Mouse (Mus musculus): ENCODE data around the gene Mvb12b. TPM values are rescaled to one million over a fixed set of nuclear protein-coding genes. Genes with fewer than 3 reads are reported as not detected.

The Mvb12b gene
- polyA plus RNA-seq, 1 experiment: 8.9 TPM

GRCm38 (mm10) chr2:33754980-33755632 is 132.6 kb downstream of the Mvb12b start:
- Histone ChIP-seq H3K4me1 (ENCODE audit: control insufficient read depth) (no peaks in the 10 kb centered on the region), H3K9me3 (ENCODE audit: control insufficient read depth, low read length) (no peaks in the 10 kb centered on the region), H3K27me3 (ENCODE audit: control insufficient read depth) (no peaks in the 10 kb centered on the region), H3K36me3 (ENCODE audit: control insufficient read depth) (peaks cover 9% of the 10 kb centered on the region), H3K4me3 (replicated peaks) (no peak overlapping the region)
- TF ChIP-seq TAL1 (IDR thresholded peaks at IDR 0.05; ENCODE audit: low read length) (no peak), GATA1 (IDR thresholded peaks at IDR 0.05; ENCODE audit: low read length) (no peak)

GRCm38 (mm10) chr2:33754317-33754633 is 133.5 kb downstream of the Mvb12b start:
- no peaks in the 10 kb centered on the region for H3K4me1 ChIP-seq (ENCODE audit: control insufficient read depth)
- H3K9me3 ChIP-seq (ENCODE audit: control insufficient read depth, low read length): no peaks in the 10 kb centered on the region
- H3K36me3 ChIP-seq (ENCODE audit: control insufficient read depth): peaks cover 15% of the 10 kb centered on the region
- no peaks in the 10 kb centered on the region for H3K27me3 ChIP-seq (ENCODE audit: control insufficient read depth)
- TF ChIP-seq GATA1 (IDR thresholded peaks at IDR 0.05; ENCODE audit: low read length): no peak
- TF ChIP-seq TAL1 (IDR thresholded peaks at IDR 0.05; ENCODE audit: low read length): no peak
- H3K4me3 ChIP-seq (replicated peaks): no peak overlapping the region

GRCm38 (mm10) chr2:33753630-33754316 is 134.0 kb downstream of the Mvb12b start:
- H3K27me3 ChIP-seq (ENCODE audit: control insufficient read depth): no peaks in the 10 kb centered on the region
- no peaks in the 10 kb centered on the region for H3K4me1 ChIP-seq (ENCODE audit: control insufficient read depth)
- no peak for TF ChIP-seq TAL1 (IDR thresholded peaks at IDR 0.05; ENCODE audit: low read length)
- no peak for TF ChIP-seq GATA1 (IDR thresholded peaks at IDR 0.05; ENCODE audit: low read length)
- H3K4me3 ChIP-seq (replicated peaks): no peak overlapping the region
- H3K36me3 ChIP-seq (ENCODE audit: control insufficient read depth): peaks cover 20% of the 10 kb centered on the region
- H3K9me3 ChIP-seq (ENCODE audit: control insufficient read depth, low read length): no peaks in the 10 kb centered on the region

- Histone ChIP-seq H3K27me3 (ENCODE audit: control insufficient read depth) (no peaks in the 10 kb centered on the region), H3K4me3 (replicated peaks) (no peak overlapping the region), H3K4me1 (ENCODE audit: control insufficient read depth) (no peaks in the 10 kb centered on the region), H3K9me3 (ENCODE audit: control insufficient read depth, low read length) (no peaks in the 10 kb centered on the region), H3K36me3 (ENCODE audit: control insufficient read depth) (peaks cover 20% of the 10 kb centered on the region)
- TF ChIP-seq TAL1 (IDR thresholded peaks at IDR 0.05; ENCODE audit: low read length) (no peak), GATA1 (IDR thresholded peaks at IDR 0.05; ENCODE audit: low read length) (no peak)
Observed at GRCm38 (mm10) chr2:33750611-33751010, 137.1 kb downstream of the Mvb12b start.

GRCm38 (mm10) chr2:33746471-33746870 is 141.3 kb downstream of the Mvb12b start:
- H3K4me3 ChIP-seq (replicated peaks): no peak overlapping the region
- TF ChIP-seq TAL1 (IDR thresholded peaks at IDR 0.05; ENCODE audit: low read length): no peak
- no peak for TF ChIP-seq GATA1 (IDR thresholded peaks at IDR 0.05; ENCODE audit: low read length)
- H3K36me3 ChIP-seq (ENCODE audit: control insufficient read depth): peaks cover 15% of the 10 kb centered on the region

GRCm38 (mm10) chr2:33745724-33746123 is 142.0 kb downstream of the Mvb12b start:
- no peak for TF ChIP-seq TAL1 (IDR thresholded peaks at IDR 0.05; ENCODE audit: low read length)
- no peak for TF ChIP-seq GATA1 (IDR thresholded peaks at IDR 0.05; ENCODE audit: low read length)
- Histone ChIP-seq H3K4me3 (replicated peaks) (no peak overlapping the region), H3K27me3 (ENCODE audit: control insufficient read depth) (no peaks in the 10 kb centered on the region), H3K36me3 (ENCODE audit: control insufficient read depth) (peaks cover 15% of the 10 kb centered on the region), H3K4me1 (ENCODE audit: control insufficient read depth) (no peaks in the 10 kb centered on the region), H3K9me3 (ENCODE audit: control insufficient read depth, low read length) (no peaks in the 10 kb centered on the region)

More at GRCm38 (mm10) chr2:33746471-33746870, 141.3 kb downstream of the Mvb12b start:
- H3K9me3 ChIP-seq (ENCODE audit: control insufficient read depth, low read length): no peaks in the 10 kb centered on the region
- H3K4me1 ChIP-seq (ENCODE audit: control insufficient read depth): no peaks in the 10 kb centered on the region
- no peaks in the 10 kb centered on the region for H3K27me3 ChIP-seq (ENCODE audit: control insufficient read depth)

- H3K4me3 ChIP-seq (replicated peaks): no peak overlapping the region
- no peaks in the 10 kb centered on the region for H3K9me3 ChIP-seq (ENCODE audit: control insufficient read depth, low read length)
- no peaks in the 10 kb centered on the region for H3K27me3 ChIP-seq (ENCODE audit: control insufficient read depth)
- no peaks in the 10 kb centered on the region for H3K4me1 ChIP-seq (ENCODE audit: control insufficient read depth)
- peaks cover 12% of the 10 kb centered on the region for H3K36me3 ChIP-seq (ENCODE audit: control insufficient read depth)
- TF ChIP-seq TAL1 (IDR thresholded peaks at IDR 0.05; ENCODE audit: low read length): no peak
- no peak for TF ChIP-seq GATA1 (IDR thresholded peaks at IDR 0.05; ENCODE audit: low read length)
Observed at GRCm38 (mm10) chr2:33737128-33737527, 150.6 kb downstream of the Mvb12b start.

- H3K36me3 ChIP-seq (ENCODE audit: control insufficient read depth): peaks cover 16% of the 10 kb centered on the region
- no peaks in the 10 kb centered on the region for H3K4me1 ChIP-seq (ENCODE audit: control insufficient read depth)
- no peak for TF ChIP-seq TAL1 (IDR thresholded peaks at IDR 0.05; ENCODE audit: low read length)
- TF ChIP-seq GATA1 (IDR thresholded peaks at IDR 0.05; ENCODE audit: low read length): no peak
- no peak overlapping the region for H3K4me3 ChIP-seq (replicated peaks)
- H3K9me3 ChIP-seq (ENCODE audit: control insufficient read depth, low read length): no peaks in the 10 kb centered on the region
- H3K27me3 ChIP-seq (ENCODE audit: control insufficient read depth): no peaks in the 10 kb centered on the region
Observed at GRCm38 (mm10) chr2:33736722-33737121, 151.0 kb downstream of the Mvb12b start.

GRCm38 (mm10) chr2:33734781-33735485 is 152.8 kb downstream of the Mvb12b start:
- no peaks in the 10 kb centered on the region for H3K27me3 ChIP-seq (ENCODE audit: control insufficient read depth)
- TF ChIP-seq GATA1 (IDR thresholded peaks at IDR 0.05; ENCODE audit: low read length) (no peak), TAL1 (IDR thresholded peaks at IDR 0.05; ENCODE audit: low read length) (no peak)
- H3K36me3 ChIP-seq (ENCODE audit: control insufficient read depth): peaks cover 17% of the 10 kb centered on the region
- H3K9me3 ChIP-seq (ENCODE audit: control insufficient read depth, low read length): no peaks in the 10 kb centered on the region
- H3K4me1 ChIP-seq (ENCODE audit: control insufficient read depth): no peaks in the 10 kb centered on the region
- H3K4me3 ChIP-seq (replicated peaks): no peak overlapping the region
